Mouse (Mus musculus) G1E (cell line): ENCODE measurements around the gene Sf3b5. TPM values are rescaled to one million over a fixed set of nuclear protein-coding genes. Genes with fewer than 3 reads are reported as not detected.

Experiments
- ATAC-seq: 2 replicates; pipeline ENCODE4 v1.8.0; 2016; ENCODE audit warnings: mild to moderate bottlenecking; ENCODE audit not compliant: insufficient number of reproducible peaks, poor library complexity, low FRiP score, severe bottlenecking; ENCODE audit errors: extremely low read depth
- DNase-seq: peaks from one replicate; pipeline ENCODE4 v3.0.0; 2012; ENCODE audit warnings: low spot score
- H3K27me3 ChIP-seq: 2 replicates; pipeline ENCODE4 v1.6.1; 2012; ENCODE audit warnings: mild to moderate bottlenecking, low read length, inconsistent platforms; ENCODE audit not compliant: insufficient read depth
- H3K36me3 ChIP-seq: replicated peaks from 2 replicates; pipeline ENCODE3; 2012; ENCODE audit warnings: mild to moderate bottlenecking, inconsistent platforms
- H3K4me1 ChIP-seq: 2 replicates; pipeline ENCODE4 v1.6.1; 2012; ENCODE audit warnings: low read depth, low read length, inconsistent platforms, mixed read lengths; ENCODE audit not compliant: insufficient read depth
- H3K4me3 ChIP-seq: 2 replicates; pipeline ENCODE4 v1.5.1; 2012; ENCODE audit warnings: low read depth, mild to moderate bottlenecking, inconsistent platforms, low read length, moderate library complexity, mixed read lengths
- H3K9me3 ChIP-seq: replicated peaks from 2 replicates; pipeline ENCODE4 v1.6.1; 2012; ENCODE audit warnings: inconsistent platforms
- CTCF ChIP-seq: IDR thresholded peaks from 2 replicates; pipeline ENCODE4 v1.5.1; 2012; ENCODE audit warnings: low read depth, low read length, inconsistent platforms, mixed read lengths
- GATA1 ChIP-seq: IDR thresholded peaks from 2 replicates; pipeline ENCODE4 v1.6.1; 2012; ENCODE audit warnings: borderline replicate concordance, low read length, inconsistent platforms, mixed read lengths
- GATA2 ChIP-seq: IDR thresholded peaks from 2 replicates; pipeline ENCODE4 v1.6.1; 2012; ENCODE audit warnings: low read depth, low read length, inconsistent platforms, borderline replicate concordance
- POLR2AphosphoS5 ChIP-seq: IDR thresholded peaks from 2 replicates; pipeline ENCODE4 v1.6.1; 2012; ENCODE audit warnings: low read depth, low read length, inconsistent platforms; ENCODE audit not compliant: insufficient replicate concordance
- TAL1 ChIP-seq: conservative IDR thresholded peaks from 2 replicates; pipeline ENCODE4 v1.6.1; 2012; ENCODE audit warnings: low read depth, low read length, inconsistent platforms, mixed read lengths
- polyA plus RNA-seq: library from polyadenylated mRNA; stranded (reverse); fragments of >175 nt; gene quantifications from 2 replicates; pipeline ENCODE4 v1.2.3, GENCODE M21; 2012
- total RNA-seq, 2 experiments: library from RNA; stranded (forward) in 1 of 2; stranded (reverse) in 1 of 2; fragments of 200-1000 nt in 1 of 2; fragments of >200 nt in 1 of 2; fragmentation: Nextera tagmentation in 1 of 2; gene quantifications; 2 replicates each; pipeline ENCODE4 v1.2.3; 2014 to 2017

Gene Sf3b5
- total and polyA plus RNA-seq, 3 experiments = 14.5 to 98.6 (median 18.4) TPM

- no peak for ATAC-seq
Measured at GRCm38 (mm10) chr10:13035270-13035669, 30.1 kb downstream of the Sf3b5 start.

GRCm38 (mm10) chr10:13039637-13040174 lies 34.6 kb downstream of the Sf3b5 start:
- DNase-seq (peak; percentile 49), ATAC-seq (peak; percentile 92)
- Histone ChIP-seq H3K4me3 (no peak overlapping the region; the same call in 1 of the 2 replicates), H3K36me3 (no peaks in the 10 kb centered on the region), H3K9me3 (peaks cover 12% of the 10 kb centered on the region), H3K4me1 (peaks cover 25% of the 10 kb centered on the region), H3K27me3 (no peaks in the 10 kb centered on the region)
- TF ChIP-seq TAL1 = peak; percentile 80
- no peak for TF ChIP-seq GATA1
- TF ChIP-seq POLR2AphosphoS5 = no peak
- TF ChIP-seq CTCF = no peak

More at GRCm38 (mm10) chr10:13035270-13035669, 30.1 kb downstream of the Sf3b5 start:
- no peak for DNase-seq
- H3K4me1 ChIP-seq = peaks cover 18% of the 10 kb centered on the region
- H3K36me3 ChIP-seq = no peaks in the 10 kb centered on the region
- no peak overlapping the region for H3K4me3 ChIP-seq
- TF ChIP-seq GATA2 (no peak), CTCF (no peak), POLR2AphosphoS5 (no peak), GATA1 (no peak), TAL1 (no peak)
- H3K9me3 ChIP-seq = peaks cover 12% of the 10 kb centered on the region
- H3K27me3 ChIP-seq = no peaks in the 10 kb centered on the region

- Histone ChIP-seq H3K9me3 (no peaks in the 10 kb centered on the region), H3K4me1 (peaks cover 24% of the 10 kb centered on the region), H3K36me3 (no peaks in the 10 kb centered on the region), H3K4me3 (no peak overlapping the region), H3K27me3 (peaks cover 8% of the 10 kb centered on the region)
- DNase-seq = no peak
- no peak for TF ChIP-seq TAL1
- no peak for TF ChIP-seq GATA2
- no peak for ATAC-seq
Measured at GRCm38 (mm10) chr10:13044659-13045058, 39.5 kb downstream of the Sf3b5 start.

GRCm38 (mm10) chr10:13047816-13048215 lies 42.7 kb downstream of the Sf3b5 start:
- Histone ChIP-seq H3K9me3 (no peaks in the 10 kb centered on the region), H3K36me3 (no peaks in the 10 kb centered on the region), H3K4me3 (no peak overlapping the region), H3K27me3 (peaks cover 8% of the 10 kb centered on the region), H3K4me1 (peaks cover 12% of the 10 kb centered on the region)
- no peak for TF ChIP-seq POLR2AphosphoS5
- TF ChIP-seq CTCF = no peak
- TF ChIP-seq GATA2 = no peak
- TF ChIP-seq GATA1 = no peak
- TF ChIP-seq TAL1 = no peak
- DNase-seq (no peak), ATAC-seq (no peak)

GRCm38 (mm10) chr10:13056863-13057381 lies 51.8 kb downstream of the Sf3b5 start:
- ATAC-seq (no peak), DNase-seq (no peak)
- H3K27me3 ChIP-seq = no peaks in the 10 kb centered on the region
- peaks cover 18% of the 10 kb centered on the region for H3K4me1 ChIP-seq
- no peak for TF ChIP-seq CTCF
- TF ChIP-seq GATA1 = no peak
- no peak for TF ChIP-seq TAL1
- TF ChIP-seq GATA2 = no peak
- no peak for TF ChIP-seq POLR2AphosphoS5
- H3K4me3 ChIP-seq = no peak overlapping the region
- peaks cover 3% of the 10 kb centered on the region; the same call in 1 of the 2 replicates for H3K9me3 ChIP-seq
- no peaks in the 10 kb centered on the region for H3K36me3 ChIP-seq

Other genes with a start within 250 kb of the Sf3b5 start
- 115 and 132 TPM in 2 replicates for gene Utrn, start 136.0 kb upstream of the Sf3b5 start, total RNA-seq (2014; fragmentation: Nextera tagmentation)
- gene Utrn, start 136.0 kb upstream of the Sf3b5 start, total RNA-seq (2017) = 64.6 and 71.5 TPM in 2 replicates
- gene Utrn, start 136.0 kb upstream of the Sf3b5 start, polyA plus RNA-seq = 6.1 and 9.4 TPM in 2 replicates
- 34.3 and 40.0 TPM in 2 replicates for gene Stx11, start 41.0 kb upstream of the Sf3b5 start, total RNA-seq (2014; fragmentation: Nextera tagmentation)
- gene Stx11, start 41.0 kb upstream of the Sf3b5 start, total RNA-seq (2017) = 25.4 and 28.4 TPM in 2 replicates
- gene Stx11, start 41.0 kb upstream of the Sf3b5 start, polyA plus RNA-seq = 13.3 and 13.8 TPM in 2 replicates
- not detected in 2 replicates for gene Plagl1, start 55.2 kb downstream of the Sf3b5 start, total RNA-seq (2014; fragmentation: Nextera tagmentation)
- 0.41 and 0.55 TPM in 2 replicates for gene Plagl1, start 55.2 kb downstream of the Sf3b5 start, total RNA-seq (2017)
- 0.09 and 0.11 TPM in 2 replicates for gene Plagl1, start 55.2 kb downstream of the Sf3b5 start, polyA plus RNA-seq
- not detected in 2 replicates for gene Zc2hc1b, start 172.7 kb downstream of the Sf3b5 start, total RNA-seq (2014; fragmentation: Nextera tagmentation)
- not detected in 2 replicates for gene Zc2hc1b, start 172.7 kb downstream of the Sf3b5 start, total RNA-seq (2017)
- not detected in 2 replicates for gene Zc2hc1b, start 172.7 kb downstream of the Sf3b5 start, polyA plus RNA-seq
- 63.0 and 68.8 TPM in 2 replicates for gene Ltv1, start 187.8 kb downstream of the Sf3b5 start, total RNA-seq (2014; fragmentation: Nextera tagmentation)
- 29.6 and 36.7 TPM in 2 replicates for gene Ltv1, start 187.8 kb downstream of the Sf3b5 start, total RNA-seq (2017)
- 22.2 and 29.0 TPM in 2 replicates for gene Ltv1, start 187.8 kb downstream of the Sf3b5 start, polyA plus RNA-seq